In the genomic region with DNA sequence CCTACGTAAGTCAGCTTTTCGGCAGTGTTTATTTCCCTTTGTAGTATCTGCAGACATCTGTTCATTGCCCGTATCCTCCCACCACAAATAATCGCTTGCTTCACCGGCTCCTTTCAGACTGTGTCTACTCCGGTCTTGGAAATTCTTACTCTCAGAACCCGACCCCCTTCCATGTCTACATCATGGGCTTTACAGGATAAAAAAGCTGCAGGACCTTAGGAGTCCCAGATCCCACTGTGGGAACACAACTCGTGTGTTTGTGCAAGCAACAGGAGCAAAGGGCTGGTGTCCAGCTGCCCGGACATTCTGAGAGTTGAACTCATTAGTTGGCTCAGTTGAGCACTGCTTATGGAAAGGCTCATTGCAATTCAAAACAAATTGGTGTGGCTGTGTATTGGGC, we compare ENCODE assay signal across 9 mouse cellular contexts. TPM values are rescaled to one million over a fixed set of nuclear protein-coding genes. Genes with fewer than 3 reads are reported as not detected.
A peak's percentile ranks its signal among the peaks of the same experiment; 100 is the strongest.
DNase-seq lines count a peak whose midpoint lies in the region; ATAC-seq and TF ChIP-seq lines count a peak whose summit lies in the region.
"Had no signal": no experiment of that assay in that cellular context is flagged by ENCODE, and none has a peak within 500 bp of the region (broad histone marks: within the 10 kb centered on the region; RNA-seq: fewer than 3 reads in every experiment).

No protein-coding gene starts in this region.

- peak overlapping the region; percentile 49; the same call in 1 of the 2 replicates for H3K27ac ChIP-seq in gastrocnemius, adult 2 months
- 0 out of 2 replicates have a peak overlapping the region, but pooled peaks have one; percentile 27 for H3K27ac ChIP-seq in lung, postnatal 0 days (ENCODE audit: low read length)
- H3K27ac ChIP-seq in kidney, embryonic 15.5 days, result peak overlapping the region; percentile 58; the same call in 1 of the 2 replicates
- H3K27ac ChIP-seq in stomach, embryonic 15.5 days, result peak overlapping the region; percentile 23; the same call in 1 of the 2 replicates

- H3K27me3 ChIP-seq in lung, postnatal 0 days (replicated peaks; ENCODE audit: insufficient read depth, low read length), result no peaks in the 10 kb centered on the region
- no peaks in the 10 kb centered on the region for H3K27me3 ChIP-seq in kidney, embryonic 15.5 days
- H3K27me3 ChIP-seq in stomach, embryonic 15.5 days (replicated peaks), result no peaks in the 10 kb centered on the region

- TF ChIP-seq EP300 in lung, postnatal 0 days (IDR thresholded peaks at IDR 0.05), result no peak

- peak; percentile 15; the same call in 1 of the 2 replicates for ATAC-seq in lung, postnatal 0 days
- peak; percentile 79 for ATAC-seq in kidney, embryonic 15.5 days (replicated peaks; ENCODE audit: low FRiP score)
- no peak for ATAC-seq in stomach, embryonic 15.5 days (ENCODE audit: insufficient read depth, low FRiP score, low read depth)

- no peak for TF ChIP-seq CTCF in gastrocnemius, adult 2 months (IDR thresholded peaks at IDR 0.05)
- TF ChIP-seq CTCF in lung, postnatal 0 days (IDR thresholded peaks at IDR 0.05), result no peak

- no peak overlapping the region for H3K9ac ChIP-seq in lung, postnatal 0 days (replicated peaks; ENCODE audit: low read depth)
- no peak overlapping the region for H3K9ac ChIP-seq in kidney, embryonic 15.5 days
- H3K9ac ChIP-seq in stomach, embryonic 15.5 days, result no peak overlapping the region

- H3K36me3 ChIP-seq in lung, postnatal 0 days (ENCODE audit: insufficient read depth, low read length), result no peaks in the 10 kb centered on the region
- H3K36me3 ChIP-seq in kidney, embryonic 15.5 days, result no peaks in the 10 kb centered on the region
- H3K36me3 ChIP-seq in stomach, embryonic 15.5 days, result no peaks in the 10 kb centered on the region

- DNase-seq in gastrocnemius, adult 2 months, result no peak
- no peak for DNase-seq in gastrocnemius, adult 8-10 months (ENCODE audit: low spot score in 2 of 2)
- no peak for DNase-seq in lung, postnatal 0 days (ENCODE audit: low spot score)
- DNase-seq in lung, postnatal 25 days (ENCODE audit: low spot score), result no peak
- no peak for DNase-seq in cerebellum, adult 9-10 months
- DNase-seq in right cerebral cortex, postnatal 36 days (ENCODE audit: low spot score in 2 of 2), result no peak
- DNase-seq: thymus, postnatal 4 days had no signal

- H3K4me2 ChIP-seq in lung, postnatal 0 days (replicated peaks; ENCODE audit: low read depth, low read length), result peak overlapping the region; percentile 42
- peak overlapping the region; percentile 40 for H3K4me2 ChIP-seq in kidney, embryonic 15.5 days
- H3K4me2 ChIP-seq in stomach, embryonic 15.5 days, result peak overlapping the region; percentile 9

- no peaks in the 10 kb centered on the region for H3K9me3 ChIP-seq in lung, postnatal 0 days (ENCODE audit: low read length)
- no peaks in the 10 kb centered on the region for H3K9me3 ChIP-seq in kidney, embryonic 15.5 days (replicated peaks)
- no peaks in the 10 kb centered on the region for H3K9me3 ChIP-seq in stomach, embryonic 15.5 days

- WGBS in lung, postnatal 0 days, result 16% methylated on average over 9 of the region's 9 CpGs
- WGBS in kidney, embryonic 15.5 days, result 12% methylated on average over 9 of the region's 9 CpGs
- 23% methylated on average over 9 of the region's 9 CpGs for WGBS in stomach, embryonic 15.5 days

- H3K4me1 ChIP-seq in lung, postnatal 0 days (ENCODE audit: insufficient read depth, low read depth, low read length), result peaks cover 3% of the 10 kb centered on the region; the same call in 1 of the 2 replicates
- H3K4me1 ChIP-seq in kidney, embryonic 15.5 days, result peaks cover 19% of the 10 kb centered on the region
- peaks cover 15% of the 10 kb centered on the region for H3K4me1 ChIP-seq in stomach, embryonic 15.5 days

- H3K4me3 ChIP-seq in gastrocnemius, adult 2 months, result peak overlapping the region; percentile 25; the same call in 1 of the 2 replicates
- H3K4me3 ChIP-seq in lung, postnatal 0 days (ENCODE audit: low read depth, low read length), result no peak overlapping the region
- 0 out of 2 replicates have a peak overlapping the region, but pooled peaks have one; percentile 3 for H3K4me3 ChIP-seq in kidney, embryonic 15.5 days (replicated peaks)
- H3K4me3 ChIP-seq in stomach, embryonic 15.5 days (replicated peaks), result no peak overlapping the region

- intact Hi-C loops in gastrocnemius, adult 2 months (cut with DNase I), result no loop called here

RNA-seq across cellular contexts. Expression of a gene that starts 35.2 kb away (rescaled TPM):
- 10 to 100 TPM; 10.5 to 10.7 TPM for total RNA-seq in gastrocnemius, adult 2 months (2021)
- total RNA-seq in gastrocnemius, adult 8-10 months (2022), result 10 to 100 TPM in 1 of 4 experiments, 1 to 10 TPM in 3; 7.9 to 10.0 (median 9.2) TPM
- 5.4 and 5.9 TPM in 2 replicates for polyA plus RNA-seq in lung, postnatal 0 days (2015; fragmentation: Nextera tagmentation; extraction: Ambion mirVana)
- polyA plus RNA-seq in kidney, embryonic 15.5 days (2015; fragmentation: Nextera tagmentation; extraction: Ambion mirVana), result 5.7 and 6.5 TPM in 2 replicates
- polyA plus RNA-seq in stomach, embryonic 15.5 days (2015; fragmentation: Nextera tagmentation; extraction: Ambion mirVana), result 5.1 and 5.5 TPM in 2 replicates

RNA-seq across cellular contexts. Expression of a gene that starts 46.9 kb away (rescaled TPM):
- total RNA-seq in gastrocnemius, adult 2 months (2021), result 1 to 10 TPM; 2.6 to 3.3 TPM
- 1 to 10 TPM; 2.0 to 3.2 (median 2.3) TPM for total RNA-seq in gastrocnemius, adult 8-10 months (2022)
- 8.7 and 8.9 TPM in 2 replicates for polyA plus RNA-seq in lung, postnatal 0 days (2015; fragmentation: Nextera tagmentation; extraction: Ambion mirVana)
- polyA plus RNA-seq in kidney, embryonic 15.5 days (2015; fragmentation: Nextera tagmentation; extraction: Ambion mirVana), result 7.0 and 9.2 TPM in 2 replicates
- polyA plus RNA-seq in stomach, embryonic 15.5 days (2015; fragmentation: Nextera tagmentation; extraction: Ambion mirVana), result 7.1 and 7.3 TPM in 2 replicates

RNA-seq across cellular contexts. Expression of a gene that starts 47.0 kb away (rescaled TPM):
- 10 to 100 TPM in 1 of 2 experiments, 1 to 10 TPM in 1; 7.8 to 12.9 TPM for total RNA-seq in gastrocnemius, adult 2 months (2021)
- total RNA-seq in gastrocnemius, adult 8-10 months (2022), result 1 to 10 TPM; 5.5 to 6.9 (median 6.5) TPM
- 22.0 and 30.1 TPM in 2 replicates for polyA plus RNA-seq in lung, postnatal 0 days (2015; fragmentation: Nextera tagmentation; extraction: Ambion mirVana)
- polyA plus RNA-seq in kidney, embryonic 15.5 days (2015; fragmentation: Nextera tagmentation; extraction: Ambion mirVana), result 23.0 and 26.8 TPM in 2 replicates
- 23.8 and 25.6 TPM in 2 replicates for polyA plus RNA-seq in stomach, embryonic 15.5 days (2015; fragmentation: Nextera tagmentation; extraction: Ambion mirVana)

Comparison
In these comparisons a context has a peak if more than half of its experiments do, and no peak if none do; other contexts are left out.
1. H3K4me3 ChIP-seq: peak in gastrocnemius, adult 2 months (single experiment) and kidney, embryonic 15.5 days (single experiment); none in lung, postnatal 0 days (single experiment) and stomach, embryonic 15.5 days (single experiment).
2. Peak in every context shown above with its lines, with median percentiles within 50 percentile points of each other: H3K27ac ChIP-seq and H3K4me2 ChIP-seq.